Mouse (Mus musculus) G1E (cell line): ENCODE measurements around the gene Kif1b.

Experiments used
- CTCF ChIP-seq: IDR thresholded peaks from 2 replicates; pipeline ENCODE4 v1.5.1; 2012; ENCODE audit warnings: low read depth, low read length, inconsistent platforms, mixed read lengths
- GATA1 ChIP-seq: IDR thresholded peaks from 2 replicates; pipeline ENCODE4 v1.6.1; 2012; ENCODE audit warnings: borderline replicate concordance, low read length, inconsistent platforms, mixed read lengths
- GATA2 ChIP-seq: IDR thresholded peaks from 2 replicates; pipeline ENCODE4 v1.6.1; 2012; ENCODE audit warnings: low read depth, low read length, inconsistent platforms, borderline replicate concordance
- POLR2AphosphoS5 ChIP-seq: IDR thresholded peaks from 2 replicates; pipeline ENCODE4 v1.6.1; 2012; ENCODE audit warnings: low read depth, low read length, inconsistent platforms; ENCODE audit not compliant: insufficient replicate concordance
- TAL1 ChIP-seq: conservative IDR thresholded peaks from 2 replicates; pipeline ENCODE4 v1.6.1; 2012; ENCODE audit warnings: low read depth, low read length, inconsistent platforms, mixed read lengths

DNA sequence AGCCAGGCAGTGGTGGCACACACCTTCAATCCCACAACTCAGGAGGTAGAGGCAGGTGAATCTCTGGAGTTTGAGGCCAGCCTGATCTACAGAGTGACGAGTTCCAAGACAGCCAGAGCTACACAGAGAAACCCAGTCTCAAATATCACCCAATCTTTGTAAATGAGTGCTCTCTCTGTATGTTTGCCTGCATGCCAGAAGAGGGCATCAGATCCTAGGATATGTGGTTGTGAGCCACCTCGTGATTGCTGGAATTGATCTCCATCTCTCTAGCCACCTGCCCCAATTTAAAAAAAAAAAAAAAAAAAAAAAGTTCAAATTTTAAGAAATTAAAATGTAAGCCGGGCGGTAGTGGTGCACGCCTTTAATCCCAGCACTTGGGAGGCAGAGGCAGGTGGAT lies 41.5 kb upstream of the Kif1b start:
- TF ChIP-seq CTCF, result no peak
- no peak for TF ChIP-seq TAL1
- TF ChIP-seq GATA1, result no peak
- TF ChIP-seq POLR2AphosphoS5, result no peak
- no peak for TF ChIP-seq GATA2
